Mouse (Mus musculus): ENCODE measurements around the gene Gm49403.

DNA sequence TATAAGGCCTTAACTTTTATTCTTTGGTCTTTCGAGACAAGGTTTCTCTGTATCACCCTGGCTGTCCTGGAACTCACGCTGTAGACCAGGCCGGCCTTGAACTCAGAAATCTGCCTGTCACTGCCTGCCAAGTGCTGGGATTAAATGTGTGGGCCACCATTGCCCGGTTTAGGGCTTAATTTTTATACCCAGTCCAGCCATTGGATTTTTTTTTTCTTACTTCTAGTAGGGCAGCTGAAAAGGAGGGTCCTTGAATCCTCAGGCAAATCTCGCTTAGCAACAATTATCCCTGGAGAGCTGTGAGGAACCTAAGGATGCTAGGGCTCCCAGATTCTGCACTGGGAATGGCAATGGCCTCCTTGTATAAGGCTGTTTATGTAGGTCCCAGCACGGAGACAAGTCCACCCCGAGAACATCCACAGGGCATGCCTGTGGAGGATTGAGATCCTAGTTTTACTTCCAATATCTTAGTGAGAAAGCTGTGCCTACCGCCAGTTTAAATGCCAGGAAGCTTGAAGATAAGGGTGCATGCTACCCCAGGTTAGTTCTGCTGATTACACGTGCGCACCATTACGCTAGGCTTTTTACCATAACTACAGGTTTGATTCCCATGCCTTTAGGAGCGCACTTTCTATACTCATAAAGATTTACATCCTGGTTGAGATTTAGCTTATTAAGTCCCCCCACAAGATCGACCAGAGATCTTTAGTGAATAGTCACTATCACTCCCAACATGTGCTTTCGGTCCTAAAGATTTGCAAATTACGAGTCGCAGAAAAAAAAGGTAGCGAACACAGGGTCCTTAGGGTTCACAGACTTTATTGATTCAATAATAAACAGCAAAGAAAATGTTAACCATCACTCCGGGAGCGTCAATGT, 4.1 kb downstream of the Gm49403 start:
- TF ChIP-seq GATA1 (IDR thresholded peaks at IDR 0.05; ENCODE audit: borderline replicate concordance, low read length) (no peak), FLI1 (IDR thresholded peaks at IDR 0.05; ENCODE audit: low read length) (no peak)
